Mouse (Mus musculus) limb, embryonic 15.5 days (tissue): ENCODE data around the gene Methig1. TPM values are rescaled to one million over a fixed set of nuclear protein-coding genes. Genes with fewer than 3 reads are reported as not detected.

Source experiments
- polyA plus RNA-seq: library from polyadenylated mRNA; unstranded; fragments of >200 nt; fragmentation: Nextera tagmentation; extraction: Ambion mirVana; gene quantifications from 2 replicates; pipeline ENCODE4 v1.2.1, GENCODE M21; 2015

The Methig1 gene
- polyA plus RNA-seq, 1 experiment from 2014 or later: not detected

Other genes starting within 250 kb of the Methig1 start
- gene Atf1, start 125.3 kb upstream of the Methig1 start, polyA plus RNA-seq: 38.0 and 45.8 TPM in 2 replicates
- gene Tmprss12, start 72.3 kb upstream of the Methig1 start, polyA plus RNA-seq: not detected in 2 replicates
- gene Mettl7a1, start 49.0 kb upstream of the Methig1 start, polyA plus RNA-seq: 4.8 and 6.3 TPM in 2 replicates
- gene Mettl7a3, start 18.2 kb upstream of the Methig1 start, polyA plus RNA-seq: 0.35 and 0.71 TPM in 2 replicates
- gene Mettl7a2, start 51 bp downstream of the Methig1 start, polyA plus RNA-seq: not detected in 2 replicates
- gene Higd1c, start 11.4 kb downstream of the Methig1 start, polyA plus RNA-seq: not detected in 2 replicates
- 0.06 TPM in 1 of 2 replicates, not detected in the other for gene Gm5475, start 69.0 kb downstream of the Methig1 start, polyA plus RNA-seq
- gene Slc11a2, start 71.9 kb downstream of the Methig1 start, polyA plus RNA-seq: 20.6 and 21.6 TPM in 2 replicates
- 29.6 and 30.5 TPM in 2 replicates for gene Letmd1, start 115.9 kb downstream of the Methig1 start, polyA plus RNA-seq
- gene Csrnp2, start 142.3 kb downstream of the Methig1 start, polyA plus RNA-seq: 13.6 and 15.9 TPM in 2 replicates
- 24.9 and 25.4 TPM in 2 replicates for gene Tfcp2, start 198.9 kb downstream of the Methig1 start, polyA plus RNA-seq
- 4.9 and 7.4 TPM in 2 replicates for gene Pou6f1, start 246.8 kb downstream of the Methig1 start, polyA plus RNA-seq